Mouse (Mus musculus): Measurements from ENCODE around the gene Col4a3bp.
"Not testable (repeated sequence)": the region's sequence is repeated elsewhere in the genome, so short reads cannot be mapped to it uniquely, and the experiment has no call there.

The Col4a3bp gene

DNA sequence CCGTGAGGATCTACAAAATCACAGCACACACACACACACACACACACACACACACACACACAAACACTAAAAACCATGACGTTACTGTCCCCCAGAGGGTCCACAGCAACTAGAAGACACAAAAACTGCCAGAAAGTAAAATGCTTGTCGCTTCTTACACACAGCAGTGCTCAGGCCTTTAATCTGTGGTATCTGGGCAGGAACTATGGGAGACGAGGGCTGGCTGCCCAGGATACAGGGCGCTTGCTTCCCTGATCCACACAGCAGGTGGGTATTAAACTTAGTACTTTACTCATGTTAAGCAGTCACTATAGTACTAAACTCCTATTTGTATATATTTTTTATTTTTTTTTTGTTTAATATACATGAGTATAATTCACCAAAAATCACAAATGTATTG, 103.4 kb downstream of the Col4a3bp start:
- no peak for DNase-seq (ENCODE audit: low read depth, low spot score)

DNA sequence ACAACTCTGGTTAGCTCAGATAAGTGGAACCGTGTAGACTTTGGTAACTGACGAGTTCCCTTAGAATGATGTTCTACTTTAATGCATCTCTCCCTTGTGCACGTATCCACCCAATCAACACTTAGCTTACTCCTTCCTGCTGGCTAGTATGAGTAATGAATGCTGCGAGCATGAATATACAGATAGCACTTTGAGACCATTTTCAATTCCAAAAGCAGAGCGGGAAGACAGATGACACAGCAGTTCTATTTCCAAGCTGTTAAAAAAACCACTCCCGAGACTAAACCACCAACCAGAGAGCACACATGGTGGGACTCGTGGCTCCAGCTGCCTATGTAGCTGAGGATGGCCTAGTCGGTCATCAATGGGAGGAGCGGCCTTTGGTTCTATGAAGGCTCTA, 110.6 kb downstream of the Col4a3bp start:
- no peak for DNase-seq (ENCODE audit: low read depth, low spot score)

DNA sequence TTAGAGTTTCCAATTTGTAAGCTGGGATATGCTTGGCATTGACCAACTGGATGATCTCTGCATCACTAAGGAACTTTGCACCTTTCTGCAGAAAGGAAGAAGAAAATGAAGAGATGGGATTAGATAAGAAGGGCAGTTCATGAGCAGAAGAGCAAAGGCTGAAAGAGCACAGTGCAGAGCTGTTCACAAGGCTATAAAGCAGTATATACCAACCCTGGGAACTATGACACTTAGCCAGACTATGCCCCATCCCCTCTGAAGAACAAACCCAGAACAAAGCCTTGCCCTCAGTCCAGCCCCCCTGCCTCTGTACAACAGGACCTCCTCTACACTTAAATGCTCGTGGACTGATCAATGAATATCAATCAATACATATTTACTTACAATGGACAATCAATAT, 114.3 kb downstream of the Col4a3bp start:
- no peak for DNase-seq (ENCODE audit: low read depth, low spot score)

DNA sequence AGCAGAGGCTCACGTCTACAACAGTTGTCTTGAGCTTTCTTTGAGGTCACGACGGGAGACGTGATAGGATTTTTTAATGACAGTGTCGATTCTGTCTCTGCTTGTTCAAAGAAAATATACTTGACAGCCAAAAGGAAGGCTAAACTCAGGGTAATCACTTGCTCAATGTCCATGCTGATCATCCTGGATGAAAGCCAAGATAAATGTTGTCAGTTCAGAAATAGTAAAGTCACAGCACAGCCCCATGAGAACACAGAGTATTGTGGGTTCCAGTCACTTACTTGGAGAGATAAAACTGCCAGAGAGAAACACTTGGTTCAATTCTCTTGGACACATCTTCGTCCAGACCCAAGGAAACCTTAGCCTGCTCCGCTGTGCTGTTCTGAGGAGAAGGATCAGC, 116.5 kb downstream of the Col4a3bp start:
- no peak for DNase-seq (ENCODE audit: low read depth, low spot score)

DNA sequence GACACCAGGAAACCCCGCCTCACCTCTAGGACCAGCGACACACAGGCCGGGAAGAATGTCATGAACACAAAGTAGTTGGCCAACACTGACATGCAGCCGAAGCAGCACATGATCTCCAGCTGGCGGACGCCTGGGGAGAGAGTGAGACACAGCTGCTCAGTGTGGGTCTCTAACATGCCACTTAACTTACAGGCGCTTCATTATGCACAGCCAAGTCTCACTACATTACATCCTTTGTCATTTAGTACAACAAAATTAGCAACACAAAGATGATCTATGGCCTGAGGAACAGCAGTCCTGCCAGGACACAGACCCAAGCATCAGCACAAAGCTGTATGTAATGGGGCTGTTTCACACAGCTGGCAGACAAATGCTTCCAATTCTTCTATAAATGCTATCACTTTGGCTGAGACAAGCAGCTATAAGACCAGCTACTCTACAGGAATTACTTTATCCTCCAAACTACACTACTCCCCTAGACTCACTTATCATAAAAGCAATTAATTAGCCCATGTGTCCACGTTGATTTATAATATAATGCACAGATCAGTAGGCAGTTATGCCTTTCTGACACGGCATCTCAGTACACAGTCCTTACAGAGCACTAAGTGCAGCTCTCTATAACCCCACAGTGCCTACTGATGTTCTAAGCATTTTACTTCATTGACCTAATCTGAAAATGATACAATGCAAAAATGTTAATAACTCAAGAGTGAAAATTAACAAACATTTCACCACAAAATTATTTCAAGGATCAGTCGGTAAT, 117.9 kb downstream of the Col4a3bp start:
- DNase-seq (ENCODE audit: low read depth, low spot score) = no peak

DNA sequence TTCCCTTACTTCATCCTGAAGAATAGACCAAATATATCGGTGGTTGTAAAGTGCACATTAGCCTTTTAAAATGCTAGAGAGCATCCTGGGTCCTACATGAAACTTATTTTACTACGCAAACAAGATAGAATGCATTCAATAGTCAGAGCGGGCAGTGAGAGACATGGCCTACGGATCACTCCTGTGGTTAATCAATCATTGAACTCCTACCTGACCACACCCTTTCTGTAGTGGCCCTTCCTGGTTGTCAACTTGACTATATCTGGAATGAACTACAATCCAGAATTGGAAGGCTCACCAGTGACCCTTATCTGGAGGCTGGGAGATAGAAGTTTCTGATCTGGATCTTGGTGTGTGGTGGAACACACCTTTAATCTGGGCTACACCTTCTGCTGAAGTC, 120.7 kb downstream of the Col4a3bp start:
- DNase-seq (ENCODE audit: low read depth, low spot score) = not testable (repeated sequence)

DNA sequence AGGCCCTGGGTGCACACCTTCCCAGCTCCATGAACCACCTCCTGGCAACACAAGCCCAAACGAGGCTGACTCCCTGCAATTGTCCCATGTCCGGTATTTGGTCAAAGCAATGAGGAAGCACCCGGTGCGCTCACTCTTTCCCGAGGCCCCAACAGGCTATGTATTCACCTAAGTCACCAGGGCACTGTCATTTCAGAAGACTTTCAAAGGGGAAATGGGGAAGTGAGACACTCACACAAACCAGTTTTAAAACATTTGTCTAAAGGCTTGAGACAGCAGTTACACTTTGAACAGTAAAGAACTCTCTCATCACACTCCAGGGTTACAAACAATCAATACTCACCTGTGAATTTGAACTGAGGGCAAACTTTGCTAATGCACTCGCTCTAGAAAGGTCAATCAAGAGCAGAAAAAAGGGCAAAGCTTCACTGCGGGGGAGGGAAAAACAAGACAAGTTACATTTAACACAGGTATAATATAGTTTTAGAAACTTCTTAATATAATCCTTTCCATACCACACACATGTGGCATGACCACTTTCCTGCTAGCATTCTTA, 122.1 kb downstream of the Col4a3bp start:
- no peak for DNase-seq (ENCODE audit: low read depth, low spot score)

DNA sequence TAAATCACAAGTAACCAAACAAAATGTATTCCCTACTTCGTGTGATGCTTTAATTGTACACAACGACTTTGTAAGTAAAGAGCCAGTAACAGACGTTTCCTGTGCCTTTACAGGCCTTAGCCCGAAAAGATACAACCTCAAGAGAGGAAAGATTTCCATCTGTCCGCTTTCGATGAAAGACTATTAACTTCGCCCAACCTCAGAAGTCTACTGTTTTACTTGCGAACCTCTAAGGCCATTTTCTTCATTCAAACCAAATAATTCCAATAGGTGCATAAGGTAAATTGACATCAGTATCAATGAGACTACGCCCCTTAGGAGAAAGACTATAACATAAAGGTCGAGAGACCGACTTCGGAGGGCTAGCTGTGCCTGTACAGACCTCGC, 127.6 kb downstream of the Col4a3bp start:
- DNase-seq (ENCODE audit: low read depth, low spot score) = no peak

DNA sequence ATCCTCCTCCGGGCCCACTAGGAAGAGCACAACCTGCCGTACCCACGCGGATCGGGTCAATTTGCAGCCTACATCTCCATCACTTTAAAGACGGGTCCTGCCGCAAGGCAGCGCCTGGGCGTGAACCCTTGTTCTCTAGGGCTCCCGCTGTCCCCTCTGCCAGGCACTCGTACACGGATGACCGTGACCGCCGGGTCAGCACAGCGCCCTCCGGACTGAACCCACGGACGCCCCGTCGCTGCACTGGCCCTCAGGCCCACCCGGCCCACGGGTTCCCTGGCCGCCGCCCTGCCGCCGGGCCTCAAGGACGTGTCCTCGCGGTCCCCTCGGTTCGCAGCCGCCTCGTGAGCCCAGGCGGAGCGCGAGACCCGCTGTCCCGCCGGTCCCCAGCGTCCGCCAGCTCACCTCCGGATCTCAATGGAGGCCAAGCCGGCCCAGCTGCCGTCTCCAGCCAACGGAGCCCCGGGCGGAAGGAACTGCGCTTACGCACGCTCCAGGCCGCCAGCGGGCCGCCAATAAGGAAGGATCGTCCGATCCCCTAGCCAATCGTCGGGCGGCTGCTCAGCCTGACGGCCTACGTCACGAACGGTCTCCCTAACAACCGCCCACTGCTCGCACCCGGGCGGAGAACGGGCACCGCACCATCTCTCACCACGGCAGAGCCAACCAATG, 128.1 kb downstream of the Col4a3bp start, which contains the start of gene Hmgcr:
TSS of gene Hmgcr (minus strand) at position 531 of the 672 bp plus-strand sequence.
- DNase-seq (ENCODE audit: low read depth, low spot score) = peak; percentile 98

DNA sequence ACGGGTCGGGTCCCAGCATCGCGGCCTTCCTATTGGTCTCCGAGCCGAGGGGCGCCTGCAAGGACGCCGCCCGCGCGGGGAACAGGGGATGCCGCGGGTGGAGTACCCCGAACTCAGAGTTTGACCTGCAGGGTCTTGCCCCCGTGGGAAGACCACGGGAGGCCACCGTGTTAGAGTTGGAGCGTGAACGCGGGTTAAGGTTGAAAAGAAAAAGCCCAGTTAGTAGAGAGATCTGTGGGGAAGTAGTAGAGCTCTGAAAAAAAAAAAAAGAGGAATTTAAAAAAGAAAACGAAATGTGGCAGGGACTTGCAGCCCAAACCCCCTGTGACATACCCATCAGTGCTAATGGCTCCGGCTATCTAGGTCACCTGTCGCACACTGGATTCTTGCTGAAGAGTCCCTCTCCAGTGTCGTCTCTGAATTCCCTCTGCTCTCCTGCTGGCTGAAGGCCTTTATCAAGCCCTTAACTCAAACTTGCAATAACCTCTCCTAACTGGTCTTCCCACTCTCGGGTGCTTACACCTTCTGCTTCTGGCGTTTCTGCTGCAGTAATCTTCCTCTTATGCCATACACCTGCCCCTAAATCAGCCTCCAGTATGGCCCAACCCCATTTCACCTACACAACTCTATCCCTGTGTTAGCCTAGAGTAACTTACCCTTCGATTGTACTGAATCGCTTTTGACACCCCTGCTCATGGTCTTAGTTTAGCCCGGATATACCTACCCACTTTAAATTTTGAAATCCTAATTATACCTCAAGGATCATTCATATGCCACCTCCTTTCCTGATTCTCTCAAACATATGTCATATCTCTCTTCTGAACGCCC, 128.9 kb downstream of the Col4a3bp start:
- no peak for DNase-seq (ENCODE audit: low read depth, low spot score)

DNA sequence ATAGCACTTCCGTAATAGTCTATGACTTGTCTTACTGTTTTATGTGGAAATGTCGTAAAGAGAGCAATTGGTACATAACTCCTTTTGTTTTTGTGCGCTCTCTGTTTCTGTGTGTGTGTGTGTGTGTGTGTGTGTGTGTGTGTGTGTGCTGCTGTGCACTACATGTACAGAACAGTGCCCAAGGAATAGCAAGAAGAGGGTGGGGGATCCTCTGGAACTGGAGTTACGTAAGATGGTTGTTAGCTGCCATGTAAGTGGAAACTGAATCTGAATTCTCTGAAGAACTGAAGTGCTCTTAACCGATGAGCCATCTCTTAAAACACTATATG, 129.5 kb downstream of the Col4a3bp start:
- DNase-seq (ENCODE audit: low read depth, low spot score) = no peak

DNA sequence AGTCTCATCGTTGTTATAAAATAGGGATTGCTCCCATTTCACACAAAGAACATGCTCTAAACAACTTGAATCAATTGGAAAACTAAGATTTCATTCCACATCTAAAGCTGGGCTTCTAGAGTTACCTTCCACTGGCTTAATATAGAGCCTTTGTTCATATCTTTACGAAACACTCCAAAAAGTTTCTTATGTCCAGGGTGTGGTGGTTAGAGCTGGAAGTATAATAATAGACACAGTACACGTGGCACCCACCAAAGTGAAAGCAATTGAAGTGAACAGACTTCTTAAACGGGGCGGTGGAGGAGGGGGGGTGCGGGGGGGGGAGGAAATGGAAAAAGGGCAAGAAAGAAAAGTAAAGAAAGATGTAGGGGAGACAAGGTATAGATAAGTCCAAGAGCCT, 129.9 kb downstream of the Col4a3bp start:
- DNase-seq (ENCODE audit: low read depth, low spot score) = no peak

DNA sequence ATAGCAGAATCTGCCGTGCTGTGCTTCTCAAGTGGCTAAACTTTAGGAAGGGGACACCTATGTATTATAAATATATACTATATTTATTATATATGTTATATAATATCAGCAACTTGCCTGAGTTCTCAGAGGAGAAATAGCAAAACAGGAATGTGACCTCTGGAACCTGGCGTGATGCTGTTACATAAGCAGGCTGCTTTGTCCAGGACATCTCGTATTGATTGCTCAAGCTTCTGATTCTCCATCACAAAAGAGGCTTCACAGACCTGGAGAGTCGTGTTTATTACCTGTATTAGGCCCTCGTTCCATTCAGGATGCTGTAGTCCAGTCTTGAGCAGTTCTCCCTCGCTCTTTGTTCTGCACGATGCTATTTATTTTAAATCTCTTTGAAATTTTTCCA, 131.4 kb downstream of the Col4a3bp start:
- no peak for DNase-seq (ENCODE audit: low read depth, low spot score)

DNA sequence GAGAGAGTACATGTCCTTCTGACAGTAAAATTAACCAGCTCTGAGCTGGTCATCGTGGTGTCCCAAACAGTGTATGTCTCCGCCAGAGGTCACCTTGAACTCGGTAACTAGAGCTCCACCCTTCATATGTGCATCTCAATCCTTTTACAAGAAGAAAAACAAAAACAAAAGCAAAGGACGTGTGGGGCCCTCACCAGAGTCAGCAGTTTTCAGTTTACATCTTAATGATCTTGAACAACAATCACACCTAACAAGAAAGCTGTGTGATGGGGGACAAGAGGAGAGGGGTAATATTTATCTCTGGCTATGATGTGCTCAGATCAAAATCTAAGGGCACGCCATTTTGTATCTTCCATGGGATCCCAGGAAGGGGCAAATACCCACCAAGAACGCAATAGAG, 133.3 kb downstream of the Col4a3bp start:
- DNase-seq (ENCODE audit: low read depth, low spot score) = no peak

DNA sequence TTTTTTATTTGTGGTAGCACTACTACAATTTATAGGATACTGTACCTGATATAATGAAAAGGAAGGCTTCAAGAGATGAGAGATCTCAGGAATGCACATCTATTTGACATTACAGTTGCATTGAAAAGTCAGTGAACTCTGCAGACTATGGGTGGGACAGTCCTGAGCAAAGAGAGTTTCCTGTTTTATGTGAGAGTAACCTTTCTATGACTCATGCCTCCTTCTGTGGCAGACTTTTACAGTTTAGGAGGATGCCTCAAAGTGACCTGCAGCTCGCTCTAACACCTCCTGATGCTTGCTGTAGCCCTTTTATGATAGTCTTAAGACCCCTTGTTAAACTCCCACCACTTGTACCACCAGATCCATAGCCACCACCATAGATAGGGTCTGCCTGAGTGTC, 134.7 kb downstream of the Col4a3bp start:
- DNase-seq (ENCODE audit: low read depth, low spot score) = no peak

DNA sequence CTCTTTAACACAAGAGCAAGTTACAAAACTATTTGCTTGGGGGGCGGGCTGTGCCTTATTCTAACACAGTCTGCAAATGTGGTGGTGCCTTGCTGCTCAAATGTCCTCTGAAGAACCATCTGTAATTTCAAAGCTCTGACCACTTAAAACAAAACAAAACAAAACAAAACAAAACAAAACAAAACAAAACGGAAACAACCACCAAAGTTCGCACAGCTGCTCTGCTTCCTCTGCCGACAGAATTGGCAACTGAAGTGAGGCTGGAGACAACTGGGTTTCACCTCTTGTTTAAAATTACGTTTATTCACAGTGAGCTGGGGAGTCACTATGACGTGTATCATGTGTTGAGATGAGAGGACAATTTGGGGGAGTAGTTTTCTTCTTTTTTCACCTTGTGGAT, 136.2 kb downstream of the Col4a3bp start:
- DNase-seq (ENCODE audit: low read depth, low spot score) = no peak

DNA sequence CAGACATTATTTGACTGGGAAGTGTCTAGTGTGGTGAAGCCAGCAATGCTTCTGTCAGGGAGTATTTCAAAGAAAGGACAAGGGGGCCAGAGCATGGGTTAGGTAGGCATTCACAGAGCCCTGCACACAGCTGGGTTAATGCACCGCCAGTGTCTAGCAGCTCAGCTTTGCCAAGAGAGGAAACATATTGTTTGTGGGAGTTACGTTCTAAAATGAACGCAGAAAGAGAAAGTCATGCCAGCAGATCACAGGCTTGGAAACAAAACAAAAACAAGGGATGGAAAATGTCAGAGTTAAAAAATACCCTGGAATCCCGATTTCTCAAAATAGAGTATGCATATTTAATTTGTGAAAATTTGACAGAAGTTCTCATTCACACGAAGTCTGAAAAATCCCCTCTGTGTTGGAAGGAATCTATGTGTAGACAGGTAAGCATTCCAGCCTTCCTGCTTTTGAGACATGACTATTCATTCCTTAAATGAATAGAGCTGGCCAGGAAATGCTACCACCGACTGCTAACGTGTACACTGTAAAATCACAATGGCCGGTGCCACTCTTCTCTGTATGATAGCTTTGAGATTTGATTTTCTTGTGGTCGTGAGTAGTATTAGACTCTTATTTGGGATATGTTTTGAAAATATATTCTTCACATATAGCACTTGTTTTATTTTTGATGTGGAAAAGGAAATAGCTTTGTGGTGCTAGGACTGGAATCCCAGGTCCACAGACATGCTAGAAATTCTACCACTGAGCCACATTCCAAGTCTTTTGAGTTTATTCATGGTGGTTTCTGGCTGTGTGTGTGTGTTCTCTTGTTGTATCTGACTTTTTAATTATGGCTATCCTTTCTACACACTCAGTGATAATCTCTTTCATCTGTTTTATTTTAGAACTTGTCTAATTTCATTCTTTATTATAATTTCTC, 138.0 kb downstream of the Col4a3bp start:
- DNase-seq (ENCODE audit: low read depth, low spot score) = no peak

DNA sequence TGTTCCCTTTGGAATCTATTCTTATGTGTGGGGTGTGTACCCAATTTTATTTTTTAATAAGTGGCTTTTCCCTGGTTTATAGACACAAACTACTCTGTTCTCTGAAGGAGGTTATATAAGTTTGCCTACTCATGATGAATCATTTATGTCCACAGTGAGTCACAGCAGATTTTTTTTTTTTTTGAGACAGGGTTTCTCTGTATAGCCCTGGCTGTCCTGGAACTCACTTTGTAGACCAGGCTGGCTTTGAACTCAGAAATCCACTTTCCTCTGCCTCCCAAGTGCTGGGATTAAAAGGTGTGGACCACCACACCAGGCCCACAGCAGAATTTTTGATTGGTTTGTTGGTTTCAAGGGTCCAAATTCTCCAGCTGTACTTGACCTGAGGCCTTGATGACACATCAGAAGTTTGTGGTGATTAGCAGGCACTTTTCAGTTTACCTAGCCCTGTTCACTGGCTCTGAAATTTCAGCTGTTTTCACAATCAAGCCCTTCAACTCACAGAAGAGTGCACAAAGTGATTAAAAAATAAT, 138.7 kb downstream of the Col4a3bp start:
- no peak for DNase-seq (ENCODE audit: low read depth, low spot score)

DNA sequence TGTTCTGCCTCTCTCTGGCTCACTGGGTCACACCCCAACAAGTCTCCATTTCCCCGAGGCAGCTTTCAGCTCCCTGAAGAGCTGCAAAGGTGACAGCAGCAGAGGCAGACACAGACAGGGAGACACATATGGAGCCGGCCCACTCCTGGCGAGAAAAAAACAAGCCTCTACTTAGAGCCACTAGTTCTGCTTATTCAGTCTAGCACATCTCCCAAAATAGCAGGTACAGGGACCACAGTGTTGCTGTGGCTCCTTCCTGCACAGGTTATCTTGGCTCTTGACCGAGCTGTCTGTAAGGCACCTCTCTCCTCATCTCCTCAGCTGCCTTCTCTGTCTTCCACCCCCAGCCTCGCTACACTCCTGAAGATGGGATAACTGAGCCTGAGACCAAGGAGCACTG, 142.4 kb downstream of the Col4a3bp start:
- DNase-seq (ENCODE audit: low read depth, low spot score) = no peak

DNA sequence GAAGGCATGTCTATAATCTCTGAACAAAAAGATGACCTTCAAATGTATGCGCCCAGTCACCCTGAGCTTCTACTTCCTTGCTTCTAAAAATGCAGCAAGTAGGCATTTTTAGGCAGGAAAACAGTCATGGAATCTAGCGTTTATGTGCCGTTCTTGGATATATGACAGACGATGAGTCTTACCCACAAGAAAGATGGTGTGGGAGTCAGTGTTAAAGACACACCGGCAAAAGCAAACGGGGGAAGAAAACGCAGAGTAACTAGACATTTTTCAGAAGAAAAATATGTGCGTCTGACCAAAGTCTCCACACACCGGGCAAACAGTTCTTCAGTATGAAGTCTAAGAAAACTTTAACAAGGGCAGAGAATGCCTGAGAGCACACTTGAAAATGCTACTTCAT, 144.8 kb downstream of the Col4a3bp start:
- DNase-seq (ENCODE audit: low read depth, low spot score) = no peak

All from mesoderm, embryonic 11.5 days (tissue).